Mouse (Mus musculus) spleen, postnatal 0 days (tissue): ENCODE results near the gene Bpifb1. TPM values are rescaled to one million over a fixed set of nuclear protein-coding genes. Genes with fewer than 3 reads are reported as not detected.

Experiments used
- polyA plus RNA-seq: library from polyadenylated mRNA; unstranded; fragments of >200 nt; fragmentation: Nextera tagmentation; extraction: Ambion mirVana; gene quantifications from 2 replicates; pipeline ENCODE4 v1.2.1, GENCODE M21; 2015

Bpifb1 gene
- 0.32 and 0.80 TPM in 2 replicates for polyA plus RNA-seq

DNA sequence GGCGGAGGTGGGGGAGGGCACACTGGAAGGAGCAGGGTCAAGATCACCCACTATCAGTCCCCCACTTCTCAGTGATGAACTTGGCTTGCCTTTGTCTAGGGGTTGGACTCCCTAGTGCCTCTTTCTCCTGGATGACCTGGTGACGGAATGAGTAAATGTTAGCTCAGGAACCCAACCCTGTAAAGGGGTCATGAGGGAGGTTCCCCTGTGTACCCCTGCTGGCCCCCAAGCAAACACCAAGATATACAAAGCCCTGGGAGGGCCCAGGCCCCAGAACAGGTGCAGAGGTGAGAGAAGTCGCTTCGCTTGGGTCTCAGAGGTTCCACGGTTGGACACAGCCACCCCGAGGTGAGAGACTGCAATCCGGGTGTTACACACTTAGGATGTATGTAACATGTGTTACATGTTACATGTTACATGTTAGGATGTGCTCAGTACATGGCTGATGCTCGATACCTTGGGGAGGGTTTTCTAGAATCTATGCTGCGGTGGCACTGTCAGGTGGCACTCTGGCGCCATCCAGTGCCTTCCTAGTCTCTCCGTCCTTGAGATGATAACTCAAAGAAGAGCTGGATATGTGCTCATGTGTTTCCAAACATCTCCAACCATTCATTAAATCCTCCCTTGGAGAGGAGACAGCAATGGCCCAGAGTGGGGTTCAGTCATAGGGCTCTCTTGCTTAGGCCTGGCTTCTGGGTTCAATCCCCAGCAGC is at the start of gene Bpifb1:
Gene Bpifb1, plus strand, starts transcription at position 273 of the 713 bp plus-strand sequence.

DNA sequence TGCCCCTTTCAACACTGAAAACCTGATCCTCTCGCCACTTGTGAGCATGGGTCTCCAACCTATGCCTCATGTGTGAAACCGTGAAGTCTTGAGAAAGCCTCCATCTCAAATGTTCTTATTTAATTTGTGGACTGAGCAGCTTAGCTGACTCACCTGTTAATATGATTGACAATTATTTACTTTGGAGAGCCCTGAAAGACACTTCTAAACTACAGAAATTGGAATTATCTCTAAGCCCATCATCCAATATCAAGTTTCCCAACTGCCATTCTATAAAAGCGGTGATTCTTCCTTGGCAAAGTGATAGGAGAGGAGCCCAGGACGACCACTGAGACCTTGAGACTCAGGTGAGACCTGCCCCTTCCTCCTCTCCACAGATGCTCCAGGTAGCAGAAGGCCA is 48.0 kb upstream of the Bpifb1 start, which contains the start of gene Bpifa1:
Gene Bpifa1, plus strand, starts transcription at position 301 of the 400 bp plus-strand sequence.

DNA sequence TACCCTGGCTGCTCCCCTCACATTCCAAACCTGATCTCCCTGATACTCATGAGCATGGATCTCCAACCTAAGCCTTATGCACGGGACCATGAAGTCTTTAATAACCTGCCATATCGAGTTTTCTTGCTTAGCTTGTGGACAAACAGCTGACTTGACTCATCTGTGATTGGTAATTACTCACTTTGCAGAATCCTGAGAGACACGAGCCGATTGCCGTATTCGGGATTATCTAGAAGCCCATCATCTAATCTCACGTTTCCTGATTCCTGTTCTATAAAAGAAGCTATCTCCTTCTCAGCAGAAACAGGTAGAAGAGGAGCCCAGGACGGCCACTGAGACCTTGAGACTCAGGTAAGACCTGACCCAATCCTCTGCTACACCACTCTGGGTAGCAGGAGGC is 28.3 kb upstream of the Bpifb1 start, which contains the start of gene Bpifa5:
Gene Bpifa5, plus strand, starts transcription at position 301 of the 400 bp plus-strand sequence.

DNA sequence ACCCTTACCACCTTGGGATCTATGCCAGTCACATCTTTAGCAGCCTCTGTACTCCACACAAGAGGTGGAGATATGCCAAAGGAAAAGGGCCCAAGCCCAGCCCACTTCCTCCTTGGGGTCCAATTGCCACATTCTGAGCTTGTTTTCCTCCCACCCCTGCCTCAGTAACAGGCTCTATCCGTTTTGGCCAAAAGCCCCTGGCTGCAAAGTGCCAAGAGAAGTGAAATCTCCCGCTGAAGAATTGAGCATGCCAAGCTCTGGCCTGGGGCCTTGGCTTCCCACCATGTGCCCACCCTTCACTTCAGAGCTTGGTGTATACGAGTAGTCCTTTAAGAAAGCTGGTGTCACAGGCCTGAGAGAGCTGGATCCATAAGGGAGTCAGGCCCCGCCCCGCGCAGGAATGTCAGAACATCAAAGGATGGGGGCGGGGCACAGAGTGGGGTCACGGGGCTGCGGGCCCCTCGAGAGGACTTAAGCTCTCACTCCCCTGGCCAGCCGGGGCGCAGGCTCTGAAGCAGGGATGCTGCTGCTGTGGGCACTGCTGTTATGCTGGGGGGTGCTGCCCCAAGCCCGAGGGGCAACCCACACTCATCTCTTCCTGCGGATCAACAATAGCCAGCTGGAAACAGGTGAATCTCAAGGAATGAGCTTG is 32.8 kb downstream of the Bpifb1 start, which contains the start of gene Bpifb5:
Gene Bpifb5, plus strand, starts transcription at position 478 of the 652 bp plus-strand sequence.

DNA sequence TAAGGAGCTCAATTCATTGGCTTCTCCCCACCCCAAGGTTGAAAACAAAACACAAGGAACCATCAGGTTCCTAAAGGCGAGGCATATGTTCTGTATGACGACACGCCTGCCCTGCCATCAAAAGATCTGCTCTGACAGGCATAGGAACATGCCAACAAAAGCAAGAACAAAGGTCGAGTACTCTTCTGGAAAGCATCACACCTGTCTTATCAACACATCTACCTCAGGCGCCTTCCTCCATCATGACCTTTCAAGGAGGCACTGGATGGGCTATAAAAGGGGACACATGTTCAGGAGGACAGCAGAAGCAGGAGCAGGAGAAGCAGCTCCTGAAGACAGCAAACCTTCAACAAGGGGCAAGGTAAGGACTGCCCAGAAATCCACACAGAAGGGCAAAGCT is 66.9 kb downstream of the Bpifb1 start, which contains the start of gene Bpifb9a:
Gene Bpifb9a, plus strand, starts transcription at position 301 of the 400 bp plus-strand sequence.

Other genes with a start within 250 kb of the Bpifb1 start
- not detected in 2 replicates for gene Bpifa6, start 215.9 kb upstream of the Bpifb1 start, polyA plus RNA-seq
- not detected in 2 replicates for gene Bpifa2, start 182.6 kb upstream of the Bpifb1 start, polyA plus RNA-seq
- gene Bpifa3, start 60.5 kb upstream of the Bpifb1 start, polyA plus RNA-seq = not detected in 2 replicates
- gene Bpifa1, start 47.9 kb upstream of the Bpifb1 start, polyA plus RNA-seq = not detected in 2 replicates
- not detected in 2 replicates for gene Bpifa5, start 28.2 kb upstream of the Bpifb1 start, polyA plus RNA-seq
- gene Bpifb5, start 32.9 kb downstream of the Bpifb1 start, polyA plus RNA-seq = 0.10 TPM in 1 of 2 replicates, not detected in the other
- gene Bpifb9a, start 67.0 kb downstream of the Bpifb1 start, polyA plus RNA-seq = not detected in 2 replicates
- gene Bpifb9b, start 116.4 kb downstream of the Bpifb1 start, polyA plus RNA-seq = not detected in 2 replicates
- 5.8 and 34.0 TPM in 2 replicates for gene Cdk5rap1, start 182.2 kb downstream of the Bpifb1 start, polyA plus RNA-seq
- gene Snta1, start 217.3 kb downstream of the Bpifb1 start, polyA plus RNA-seq = 2.9 and 3.9 TPM in 2 replicates
- 10.6 and 11.3 TPM in 2 replicates for gene Cbfa2t2, start 245.7 kb downstream of the Bpifb1 start, polyA plus RNA-seq